Mouse (Mus musculus) layer of hippocampus, adult 18-20 months (tissue): Measurements from ENCODE around the gene Camta1. TPM values are rescaled to one million over a fixed set of nuclear protein-coding genes. Genes with fewer than 3 reads are reported as not detected.

Experiments
- DNase-seq, 2 experiments: peaks; one replicate each; pipeline ENCODE4 v3.0.0; 2022; ENCODE audit warnings: low spot score in 2 of 2
- long read RNA-seq: library from polyadenylated mRNA; stranded (forward); transcript quantifications from one replicate; pipeline ENCODE4 v2.0.0, GENCODE M21; 2021
- total RNA-seq, 2 experiments: library from RNA; stranded (reverse); gene quantifications; 2 replicates each; pipeline ENCODE4 v1.2.3; 2021

Camta1 gene
- 100 to 1,000 TPM; 279 to 302 TPM for total RNA-seq
- long read RNA-seq, full-length matches to known transcripts, result 15 of 269 reads
- long read RNA-seq, partial matches to known transcripts, result 82 of 269 reads
- long read RNA-seq, other reads (novel, unspliced or antisense), result 172 of 269 reads

DNA sequence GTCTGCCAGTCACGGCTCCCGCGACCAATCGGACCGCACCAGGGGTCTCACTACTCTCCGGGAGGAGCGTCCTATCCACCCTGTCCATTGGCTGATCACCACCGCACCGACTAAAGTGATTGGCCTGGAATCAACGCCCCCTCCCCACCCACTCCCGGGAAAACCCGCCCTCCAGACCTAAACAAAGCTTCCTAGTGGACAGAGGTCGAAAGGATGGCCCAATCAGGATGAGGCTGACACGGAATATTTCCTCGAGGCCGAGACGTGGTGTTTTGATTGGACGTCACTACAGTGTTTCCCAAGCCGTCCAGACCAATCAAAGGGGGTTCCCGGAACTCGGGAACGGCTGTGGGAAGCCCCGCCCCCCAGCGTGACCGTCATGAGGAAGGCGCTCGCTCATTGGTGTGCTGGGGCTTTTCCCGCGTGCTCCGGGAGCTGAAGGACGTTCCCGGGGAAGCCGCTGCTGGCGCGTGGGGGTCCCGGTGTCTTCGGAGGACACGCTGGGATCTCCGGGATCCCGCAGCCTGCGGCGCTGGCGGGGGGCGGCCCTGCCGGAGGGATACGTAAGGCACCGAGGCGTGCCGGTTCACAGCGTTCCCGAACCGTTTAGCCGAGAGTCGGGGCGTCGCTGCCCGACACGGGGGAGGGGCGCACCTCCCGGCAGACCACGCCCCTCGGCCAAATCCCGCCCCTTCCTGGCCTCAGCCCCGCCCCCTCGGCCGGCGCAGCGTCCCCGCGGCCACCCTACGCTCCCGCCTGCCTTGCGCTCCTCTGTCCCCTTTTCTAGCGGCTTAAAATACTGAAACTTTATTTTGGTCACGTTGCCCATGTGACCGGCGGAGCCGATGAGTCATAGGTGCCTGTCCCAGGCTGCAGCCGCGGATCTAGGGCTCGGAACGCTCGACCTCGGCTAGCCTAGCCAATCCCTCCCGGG lies at the start of gene Camta1:
Gene Camta1, minus strand, starts transcription at position 71 of the 934 bp plus-strand sequence.
- DNase-seq, result peak; percentile 99 to 100

DNA sequence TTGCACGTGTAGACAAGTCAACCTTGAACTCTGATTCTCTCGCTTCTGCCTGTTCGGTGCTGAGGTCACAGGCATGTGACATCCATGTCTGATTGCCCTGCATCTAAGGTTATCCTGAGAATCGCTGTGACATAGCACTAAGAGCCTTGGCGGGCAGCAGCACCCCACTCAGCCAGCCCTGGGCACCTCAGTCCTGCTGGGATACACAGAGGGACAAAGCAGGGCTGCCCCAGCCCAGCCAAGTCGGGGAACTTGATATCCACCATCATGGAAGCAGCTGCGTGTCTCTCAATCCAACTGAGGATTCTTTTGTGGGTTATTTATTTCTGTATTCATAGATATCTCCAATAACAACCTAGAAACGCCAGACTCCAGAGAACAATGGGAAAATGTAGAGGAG lies 47.1 kb upstream of the Camta1 start:
- no peak for DNase-seq

- no peak for DNase-seq
Measured at GRCm38 (mm10) chr4:151907577-151908343, 46.1 kb upstream of the Camta1 start.

- DNase-seq, result no peak
Measured at GRCm38 (mm10) chr4:151905621-151906020, 43.9 kb upstream of the Camta1 start.

DNA sequence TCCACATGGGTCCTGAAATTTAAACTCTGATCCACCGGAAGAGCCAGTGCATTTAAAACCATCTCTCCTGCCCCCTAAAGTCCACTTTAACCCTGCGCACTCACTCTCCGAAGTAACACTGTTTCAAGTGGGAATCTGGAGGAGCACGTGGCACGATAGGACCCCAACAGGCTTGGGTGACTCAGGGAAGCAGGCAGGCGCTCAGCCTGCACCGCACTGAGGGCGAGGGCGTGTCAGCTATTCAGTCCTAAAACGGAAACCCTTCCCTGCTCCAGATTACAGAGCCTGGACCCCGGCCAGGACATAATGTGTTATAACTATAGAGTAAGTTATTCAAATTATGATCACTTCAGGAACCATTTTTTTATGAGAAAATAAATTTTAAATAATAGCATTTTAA lies 42.4 kb upstream of the Camta1 start:
- no peak for DNase-seq

GRCm38 (mm10) chr4:151902689-151903241 lies 41.1 kb upstream of the Camta1 start:
- DNase-seq, result no peak

- no peak for DNase-seq
Measured at GRCm38 (mm10) chr4:151902046-151902688, 40.5 kb upstream of the Camta1 start.

- DNase-seq, result no peak
Measured at GRCm38 (mm10) chr4:151901422-151901821, 39.7 kb upstream of the Camta1 start.

DNA sequence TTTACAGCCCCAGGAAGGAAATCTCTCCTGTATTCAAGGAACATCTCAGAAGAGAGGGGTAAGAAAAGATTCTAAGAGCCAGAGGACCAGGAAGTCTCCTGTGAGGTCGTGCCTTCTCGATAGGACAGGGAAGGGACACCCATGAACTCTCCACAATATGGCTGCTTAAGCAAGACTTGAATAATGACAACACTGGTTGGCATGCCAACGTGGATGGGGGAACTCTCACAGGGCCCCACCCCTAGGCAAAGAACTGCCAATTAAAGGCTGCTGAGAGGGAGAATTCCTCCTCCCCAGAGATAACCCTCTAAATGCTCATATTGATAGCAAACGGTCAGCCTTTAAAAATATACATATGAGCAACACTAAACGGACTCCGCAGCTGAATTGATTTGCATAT lies 39.1 kb upstream of the Camta1 start:
- DNase-seq, result no peak

DNA sequence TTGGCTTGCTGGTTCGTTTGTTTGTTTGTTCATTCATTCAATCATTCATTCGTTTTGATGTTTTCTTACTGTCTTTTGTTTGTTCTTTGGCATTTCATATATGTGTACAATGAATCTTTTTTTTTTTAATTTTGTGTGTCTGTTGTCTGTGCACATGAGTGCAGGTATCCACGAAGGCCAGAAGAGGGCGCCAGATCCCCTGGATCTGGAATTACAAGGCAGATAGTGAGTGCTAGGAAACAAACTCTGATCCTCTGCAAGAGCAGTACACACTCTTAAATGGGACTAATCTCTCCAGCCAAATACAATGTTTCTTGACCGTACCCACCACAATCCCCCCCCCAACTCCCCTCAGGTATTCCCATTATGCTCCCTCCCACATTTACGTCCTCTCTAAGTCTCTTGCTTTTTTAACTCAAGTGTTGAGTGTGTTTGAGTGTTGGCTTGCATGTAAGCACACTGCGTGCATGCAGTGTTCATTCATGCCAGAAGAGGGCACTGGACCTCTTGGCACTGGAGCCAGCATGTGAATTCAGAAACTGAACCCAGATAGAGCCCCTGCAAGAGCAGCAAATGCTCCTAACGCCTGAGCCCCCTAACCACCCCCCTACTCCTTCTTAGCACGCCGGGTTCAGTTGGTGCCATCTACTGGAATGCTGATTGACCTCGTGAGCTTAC lies 38.2 kb upstream of the Camta1 start:
- DNase-seq, result no peak

GRCm38 (mm10) chr4:151898600-151899245 lies 37.0 kb upstream of the Camta1 start:
- DNase-seq, result no peak

- DNase-seq, result no peak
Measured at GRCm38 (mm10) chr4:151897069-151897617, 35.5 kb upstream of the Camta1 start.

GRCm38 (mm10) chr4:151895624-151896023 lies 33.9 kb upstream of the Camta1 start:
- DNase-seq, result no peak

- no peak for DNase-seq
Measured at GRCm38 (mm10) chr4:151894926-151895325, 33.2 kb upstream of the Camta1 start.

DNA sequence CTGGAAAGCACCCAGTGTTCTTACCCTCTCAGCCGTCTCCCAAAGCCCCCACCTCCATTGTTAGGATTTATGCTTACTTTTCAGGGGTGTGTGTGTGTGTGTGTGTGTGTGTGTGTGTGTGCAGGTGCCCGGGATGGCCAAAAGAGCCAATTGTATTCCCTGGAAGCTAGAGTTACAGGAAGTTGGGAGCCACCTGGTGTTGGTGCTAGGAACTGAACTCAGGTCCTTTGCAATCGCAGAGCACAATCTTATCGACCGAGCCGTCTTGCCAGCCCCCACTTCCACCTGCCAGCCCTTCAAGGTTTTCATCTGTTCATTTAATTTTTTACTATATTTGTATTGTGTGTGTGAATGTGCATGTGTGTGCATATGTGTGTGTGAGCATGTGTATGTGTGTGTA lies 31.6 kb upstream of the Camta1 start:
- DNase-seq, result no peak

DNA sequence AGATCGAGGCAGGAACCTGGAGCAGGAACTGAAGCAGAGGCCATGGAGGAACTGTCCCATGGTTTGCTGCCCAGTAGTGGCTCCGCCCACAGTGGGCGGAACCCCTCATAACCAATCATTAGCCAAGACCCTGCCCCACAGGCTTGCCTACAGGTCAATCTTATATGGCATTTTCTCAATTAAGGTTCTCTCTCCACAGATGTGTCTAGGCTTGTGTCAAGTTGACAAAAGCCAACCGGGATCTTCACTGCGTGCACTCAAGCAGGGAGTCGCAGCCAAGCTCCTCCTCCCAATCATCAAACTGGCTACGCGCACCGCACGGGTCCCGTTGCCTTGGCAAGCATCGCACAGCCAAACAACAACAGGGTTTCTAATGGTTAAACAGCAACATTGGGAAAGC lies 19.9 kb upstream of the Camta1 start:
- DNase-seq, result no peak

DNA sequence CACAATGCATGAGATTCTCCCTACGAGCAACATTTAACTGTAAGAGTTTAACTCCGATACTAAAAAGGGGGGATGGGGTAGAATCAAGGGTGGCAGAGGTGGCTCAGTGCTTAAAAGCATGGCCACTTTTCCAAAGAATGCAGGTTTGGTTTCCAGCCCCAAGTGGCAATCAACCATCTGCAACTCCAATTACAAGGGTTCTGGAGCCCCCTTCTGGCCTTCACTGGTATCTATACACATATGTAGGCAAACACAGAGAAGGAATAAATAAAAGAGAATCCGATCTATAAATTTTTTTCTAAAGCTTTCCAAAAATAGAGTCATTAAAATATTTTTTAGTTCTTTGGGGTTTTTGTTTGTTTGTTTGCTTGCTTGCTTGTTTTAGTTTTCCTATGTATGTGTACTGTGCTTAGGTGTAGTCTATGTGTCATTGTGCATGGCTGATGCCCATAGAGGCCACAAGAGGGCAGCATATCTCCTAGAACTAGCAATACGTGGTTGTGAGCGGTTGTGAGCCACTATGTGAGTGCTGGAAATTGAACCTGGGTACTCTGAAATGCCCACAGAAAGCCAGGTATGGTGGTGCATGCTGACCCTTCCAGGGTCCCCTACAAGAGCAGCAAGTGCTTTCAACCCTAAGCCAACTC lies 18.5 kb upstream of the Camta1 start:
- DNase-seq, result no peak

DNA sequence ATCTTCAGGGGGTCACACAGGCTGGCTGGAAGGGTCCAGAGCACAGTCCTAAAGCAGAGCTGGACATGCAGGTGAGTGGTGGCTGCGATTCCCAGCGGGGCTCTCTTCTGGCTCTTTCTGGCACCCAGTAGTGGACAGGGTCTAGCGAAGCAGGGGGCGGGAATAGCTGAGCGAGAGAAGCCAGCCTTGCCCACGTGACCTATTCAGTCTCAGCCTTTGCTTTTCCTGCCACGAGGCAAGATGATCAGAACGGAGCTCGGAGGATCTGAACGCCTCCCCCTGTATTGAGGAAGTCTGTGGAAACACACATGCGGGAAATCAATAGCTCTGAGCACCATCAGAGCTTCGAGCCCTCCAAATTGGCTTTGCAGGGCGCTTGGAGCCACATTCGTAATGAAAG lies 14.7 kb upstream of the Camta1 start:
- no peak for DNase-seq

GRCm38 (mm10) chr4:151863511-151863910 lies 1.8 kb upstream of the Camta1 start:
- DNase-seq, result no peak
